ENCODE assay signal across 8 mouse cellular contexts in genomic region chr9:43327182-43328129, GRCm38 (mm10). TPM values are rescaled to one million over a fixed set of nuclear protein-coding genes. Genes with fewer than 3 reads are reported as not detected.
DNase-seq lines count a peak whose midpoint lies in the region; ATAC-seq lines count a peak whose summit lies in the region.

No protein-coding gene starts in this region.

- 40% methylated on average over 21 of the region's 21 CpGs for WGBS in embryonic facial prominence, embryonic 14.5 days
- 53% methylated on average over 21 of the region's 21 CpGs for WGBS in neural tube, embryonic 12.5 days

- no peak overlapping the region for H3K27ac ChIP-seq in embryonic facial prominence, embryonic 14.5 days (replicated peaks; ENCODE audit: low read depth, low read length)
- no peak overlapping the region for H3K27ac ChIP-seq in neural tube, embryonic 12.5 days

- H3K27me3 ChIP-seq in embryonic facial prominence, embryonic 14.5 days (replicated peaks; ENCODE audit: control insufficient read depth, insufficient read depth, low read length) = no peaks in the 10 kb centered on the region
- H3K27me3 ChIP-seq in neural tube, embryonic 12.5 days (replicated peaks) = no peaks in the 10 kb centered on the region; the same call in 1 of the 2 replicates

- intact Hi-C loops in left cerebral cortex, postnatal 4 days (cut with DNase I) = no loop called here

- no peaks in the 10 kb centered on the region for H3K4me1 ChIP-seq in embryonic facial prominence, embryonic 14.5 days (ENCODE audit: control insufficient read depth, insufficient read depth, low read length)
- 0 out of 2 replicates have a peak, but pooled peaks cover 4% of the 10 kb centered on the region for H3K4me1 ChIP-seq in neural tube, embryonic 12.5 days

- no peak overlapping the region for H3K9ac ChIP-seq in embryonic facial prominence, embryonic 14.5 days (ENCODE audit: low read depth, low read length)
- H3K9ac ChIP-seq in neural tube, embryonic 12.5 days = no peak overlapping the region

- H3K4me3 ChIP-seq in embryonic facial prominence, embryonic 14.5 days (ENCODE audit: low read depth, low read length) = no peak overlapping the region
- no peak overlapping the region for H3K4me3 ChIP-seq in neural tube, embryonic 12.5 days

- DNase-seq in adrenal gland, postnatal 10 days = peak; percentile 12
- no peak for DNase-seq in adrenal gland, postnatal 4 days (ENCODE audit: low spot score in 2 of 2)
- DNase-seq in left cerebral cortex, postnatal 4 days = peak; percentile 42
- DNase-seq in left cerebral cortex, adult 8-10 months (ENCODE audit: low spot score in 2 of 2) = no peak
- DNase-seq in embryonic facial prominence, embryonic 14.5 days (ENCODE audit: low spot score) = no peak
- no peak for DNase-seq in heart, adult 11 months

- H3K36me3 ChIP-seq in embryonic facial prominence, embryonic 14.5 days (ENCODE audit: control insufficient read depth, insufficient read depth, low read length) = no peaks in the 10 kb centered on the region
- H3K36me3 ChIP-seq in neural tube, embryonic 12.5 days = no peaks in the 10 kb centered on the region

- peak; percentile 27; the same call in 1 of the 2 replicates for ATAC-seq in embryonic facial prominence, embryonic 14.5 days (ENCODE audit: low read depth)
- peak; percentile 57 for ATAC-seq in neural tube, embryonic 12.5 days (ENCODE audit: low FRiP score, low read depth)
- no peak for ATAC-seq in monocyte, adult 5-6 weeks (replicated peaks; ENCODE audit: insufficient number of reproducible peaks, low FRiP score, low TSS enrichment, poor library complexity, severe bottlenecking)

- H3K4me2 ChIP-seq in embryonic facial prominence, embryonic 14.5 days (ENCODE audit: low read depth, low read length) = no peak overlapping the region
- no peak overlapping the region for H3K4me2 ChIP-seq in neural tube, embryonic 12.5 days (replicated peaks)

- no peaks in the 10 kb centered on the region for H3K9me3 ChIP-seq in embryonic facial prominence, embryonic 14.5 days (ENCODE audit: control insufficient read depth, low read length)
- H3K9me3 ChIP-seq in neural tube, embryonic 12.5 days = no peaks in the 10 kb centered on the region

RNA-seq across cellular contexts. Expression of gene Trim29, which starts 16.8 kb away (rescaled TPM):
- under 1 TPM in 1 of 2 experiments, not detected in 1; 0.12 TPM for total RNA-seq in adrenal gland, postnatal 10 days (2021)
- total RNA-seq in adrenal gland, postnatal 4 days (2021) = under 1 TPM in 1 of 2 experiments, not detected in 1; 0.25 TPM
- not detected for total RNA-seq in left cerebral cortex, postnatal 4 days (2021)
- under 1 TPM in 2 of 4 experiments, not detected in 2; 0.27 to 0.42 TPM for total RNA-seq in left cerebral cortex, adult 8-10 months (2022)
- polyA plus RNA-seq in embryonic facial prominence, embryonic 14.5 days (2014; fragmentation: Nextera tagmentation; extraction: Ambion mirVana) = 37.1 and 43.5 TPM in 2 replicates
- polyA plus RNA-seq in neural tube, embryonic 12.5 days (2016; fragmentation: Nextera tagmentation; extraction: Ambion mirVana) = 1.7 and 2.4 TPM in 2 replicates
- not detected in 3 replicates for total RNA-seq in monocyte, adult 5-6 weeks (2017)

Comparison
In these comparisons a context has a peak if more than half of its experiments do, and no peak if none do; other contexts are left out.
1. DNase-seq: peak in adrenal gland, postnatal 10 days (single experiment) and left cerebral cortex, postnatal 4 days (single experiment); none in adrenal gland, postnatal 4 days (0 of 2), left cerebral cortex, adult 8-10 months (0 of 2), embryonic facial prominence, embryonic 14.5 days (single experiment) and heart, adult 11 months (single experiment).